Mouse (Mus musculus) limb, embryonic 11.5 days (tissue): ENCODE data around the gene Tcl1b1. TPM values are rescaled to one million over a fixed set of nuclear protein-coding genes. Genes with fewer than 3 reads are reported as not detected.
"Not testable (repeated sequence)": the region's sequence is repeated elsewhere in the genome, so short reads cannot be mapped to it uniquely, and the experiment has no call there.

Source experiments
- ATAC-seq: fragments of 200-750 bp; cut with Nextera tagmentation; 2 replicates; pipeline ENCODE4 v1.8.0; 2017; ENCODE audit warnings: low read depth; ENCODE audit not compliant: insufficient number of reproducible peaks, low FRiP score, low TSS enrichment
- DNase-seq: peaks from one replicate; pipeline ENCODE4 v3.0.0-alpha.2; 2015; ENCODE audit warnings: low spot score
- H3K27ac ChIP-seq: fragments of 300-500 bp; sonication (generic); replicated peaks from 2 replicates; pipeline ENCODE4 v1.5.1; 2014; ENCODE audit warnings: low read depth, mild to moderate bottlenecking, low read length
- H3K27me3 ChIP-seq: fragments of 300-500 bp; sonication (generic); 2 replicates; pipeline ENCODE4 v1.6.1; 2014; ENCODE audit warnings: mild to moderate bottlenecking, low read length, mixed read lengths; ENCODE audit not compliant: control insufficient read depth, insufficient read depth
- H3K36me3 ChIP-seq: fragments of 300-500 bp; sonication (generic); 2 replicates; pipeline ENCODE4 v1.6.1; 2014; ENCODE audit warnings: mild to moderate bottlenecking, low read length, moderate library complexity, mixed read lengths; ENCODE audit not compliant: control insufficient read depth, insufficient read depth
- H3K4me1 ChIP-seq: fragments of 300-500 bp; sonication (generic); 2 replicates; pipeline ENCODE4 v1.6.1; 2014; ENCODE audit warnings: low read length, mixed read lengths; ENCODE audit not compliant: control insufficient read depth, insufficient read depth
- H3K4me2 ChIP-seq: fragments of 300-500 bp; sonication (generic); 2 replicates; pipeline ENCODE4 v1.6.1; 2014; ENCODE audit warnings: low read depth, mild to moderate bottlenecking, moderate library complexity; ENCODE audit not compliant: severe bottlenecking
- H3K4me3 ChIP-seq: fragments of 300-500 bp; sonication (generic); 2 replicates; pipeline ENCODE4 v1.5.1; 2014; ENCODE audit warnings: low read depth, low read length
- H3K9ac ChIP-seq: fragments of 300-500 bp; sonication (generic); 2 replicates; pipeline ENCODE4 v1.6.1; 2014; ENCODE audit warnings: mild to moderate bottlenecking, low read length
- H3K9me3 ChIP-seq: fragments of 300-500 bp; sonication (generic); 2 replicates; pipeline ENCODE4 v1.6.1; 2016; ENCODE audit warnings: low read length; ENCODE audit not compliant: control insufficient read depth
- WGBS: fragments of 180-500 bp; shearing (Covaris S2); extraction: QIAGEN DNeasy Blood & Tissue Kit; methylation state at CpG from one replicate; pipeline ENCODE4 v1.1.7; 2014; 5-methylcytosine and 5-hydroxymethylcytosine counted together
- polyA plus RNA-seq: library from polyadenylated mRNA; unstranded; fragments of >200 nt; fragmentation: Nextera tagmentation; extraction: Ambion mirVana; gene quantifications from 2 replicates; pipeline ENCODE4 v1.2.1, GENCODE M21; 2014

Gene Tcl1b1
- polyA plus RNA-seq, 1 experiment from 2014 or later: not detected

DNA sequence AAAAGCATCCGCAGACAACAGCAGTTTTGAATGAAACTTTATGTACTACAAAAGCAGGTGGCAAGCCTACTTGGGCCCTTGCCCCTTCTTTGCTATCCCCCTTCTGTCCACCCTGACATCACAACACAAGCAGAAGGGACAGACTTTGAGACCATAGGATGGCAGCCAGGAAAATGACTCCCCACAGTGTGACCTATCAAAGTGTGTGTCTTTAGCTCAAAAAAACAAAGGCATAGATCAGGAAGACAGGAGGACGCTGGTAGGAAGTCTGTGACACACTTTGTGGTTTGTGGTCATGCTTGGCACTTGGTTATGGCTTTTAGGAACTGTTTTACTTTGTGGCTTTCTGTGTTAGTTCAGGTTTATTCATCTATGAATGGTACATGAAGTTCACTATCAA is 25.3 kb upstream of the Tcl1b1 start:
- not testable (repeated sequence) for H3K36me3 ChIP-seq, H3K4me1 ChIP-seq, H3K9ac ChIP-seq, H3K4me2 ChIP-seq, H3K9me3 ChIP-seq, H3K27me3 ChIP-seq, DNase-seq, H3K4me3 ChIP-seq, H3K27ac ChIP-seq, ATAC-seq
- 63% methylated on average over 2 of the region's 2 CpGs for WGBS

GRCm38 (mm10) chr12:105134826-105135225 is 24.7 kb upstream of the Tcl1b1 start:
- not testable (repeated sequence) for H3K27me3 ChIP-seq, H3K4me1 ChIP-seq, H3K4me2 ChIP-seq, H3K9me3 ChIP-seq, DNase-seq, ATAC-seq, H3K36me3 ChIP-seq, H3K27ac ChIP-seq, H3K4me3 ChIP-seq, H3K9ac ChIP-seq
- 80% methylated on average over 4 of the region's 4 CpGs for WGBS

DNA sequence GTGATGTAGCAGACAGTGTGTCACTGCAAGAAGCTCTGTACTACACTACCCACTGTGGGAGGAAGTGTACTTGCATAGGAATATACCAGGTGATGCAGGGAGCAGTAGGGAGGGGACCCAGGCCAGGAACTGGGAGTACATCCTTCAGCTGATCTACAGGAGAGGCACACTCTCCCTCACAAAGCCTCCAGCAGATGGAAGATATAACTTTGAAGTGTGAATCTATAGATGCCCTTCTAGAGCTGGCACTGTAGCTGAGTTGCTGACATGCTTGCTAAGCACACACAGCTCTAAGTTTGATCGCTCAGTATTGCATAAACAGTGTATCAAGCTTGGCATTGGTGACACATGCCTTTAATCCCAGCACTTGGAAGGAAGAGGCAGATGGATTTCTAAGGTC is 21.8 kb upstream of the Tcl1b1 start:
- WGBS: 79% methylated on average over 1 of the region's 1 CpGs
- not testable (repeated sequence) for H3K27me3 ChIP-seq, H3K36me3 ChIP-seq, H3K9ac ChIP-seq, H3K27ac ChIP-seq, H3K4me3 ChIP-seq, H3K4me2 ChIP-seq, DNase-seq, ATAC-seq, H3K4me1 ChIP-seq, H3K9me3 ChIP-seq

- 90% methylated on average over 3 of the region's 3 CpGs for WGBS
- no peak overlapping the region for H3K27ac ChIP-seq
- H3K9me3 ChIP-seq: no peaks in the 10 kb centered on the region
- H3K36me3 ChIP-seq: no peaks in the 10 kb centered on the region
- ATAC-seq (no peak), DNase-seq (no peak)
- H3K4me3 ChIP-seq: no peak overlapping the region
- H3K9ac ChIP-seq: no peak overlapping the region
- H3K27me3 ChIP-seq: no peaks in the 10 kb centered on the region
- H3K4me1 ChIP-seq: no peaks in the 10 kb centered on the region
- H3K4me2 ChIP-seq: no peak overlapping the region
These were observed 16.4 kb upstream of the Tcl1b1 start for GRCm38 (mm10) chr12:105143096-105143495.

DNA sequence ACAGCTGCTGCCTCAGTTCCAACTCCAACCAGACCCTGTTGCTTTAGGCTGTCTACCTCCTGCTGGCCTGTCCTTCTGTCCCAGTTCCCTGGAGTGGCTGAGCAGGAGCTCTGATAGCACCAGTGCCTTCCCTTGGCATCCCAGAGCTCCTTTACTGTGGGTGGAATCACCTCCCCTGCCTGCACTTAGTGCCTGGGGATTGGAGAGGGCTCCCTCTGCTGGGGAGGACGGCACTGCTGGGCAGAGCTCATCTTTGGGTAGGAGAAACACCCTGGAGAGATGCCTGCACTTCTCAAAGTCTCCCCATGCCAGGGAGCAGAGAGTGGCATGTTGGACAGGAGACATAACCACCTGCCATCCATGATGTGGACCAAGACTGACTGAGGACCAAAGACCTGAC is 14.6 kb upstream of the Tcl1b1 start:
- not testable (repeated sequence) for ATAC-seq, DNase-seq
- 20% methylated on average over 1 of the region's 1 CpGs for WGBS

DNA sequence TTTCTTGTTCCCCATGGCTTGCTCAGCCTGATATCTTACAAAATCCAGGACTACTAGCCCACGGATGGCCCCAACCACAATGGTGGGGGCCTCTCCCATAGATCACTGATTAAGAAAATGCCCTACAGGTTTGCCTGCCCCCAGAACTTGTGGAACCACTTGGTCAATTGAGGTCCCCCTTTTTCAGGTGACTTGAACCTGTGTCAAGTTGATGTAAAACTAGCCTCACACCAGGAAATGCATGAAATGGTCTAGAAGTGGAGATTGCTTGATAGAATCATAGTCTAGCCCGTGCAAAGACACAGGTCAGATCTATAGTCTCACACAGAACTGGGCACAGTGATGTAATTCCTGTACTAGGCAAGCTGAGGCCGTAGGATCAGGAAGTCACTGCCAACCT is 13.8 kb upstream of the Tcl1b1 start, which contains the start of gene Tcl1b2:
Gene Tcl1b2 (plus strand): TSS at position 301 of the 400 bp plus-strand sequence.
- H3K4me1 ChIP-seq: no peaks in the 10 kb centered on the region
- H3K27ac ChIP-seq: no peak within 1 kb of the TSS
- no peak within 1 kb of the TSS for H3K4me3 ChIP-seq
- no peak within 1 kb of the TSS for H3K4me2 ChIP-seq
- no peak within 1 kb of the TSS for H3K9ac ChIP-seq
- 80% methylated on average over 3 of the region's 3 CpGs for WGBS
- no peaks in the 10 kb centered on the region for H3K36me3 ChIP-seq
- H3K27me3 ChIP-seq: no peaks in the 10 kb centered on the region
- ATAC-seq: no peak
- H3K9me3 ChIP-seq: no peaks in the 10 kb centered on the region
- no peak for DNase-seq

More for the DNA sequence above, 14.6 kb upstream of the Tcl1b1 start:
- not testable (repeated sequence) for H3K4me3 ChIP-seq, H3K9me3 ChIP-seq, H3K27ac ChIP-seq, H3K4me1 ChIP-seq, H3K27me3 ChIP-seq, H3K4me2 ChIP-seq, H3K9ac ChIP-seq, H3K36me3 ChIP-seq

DNA sequence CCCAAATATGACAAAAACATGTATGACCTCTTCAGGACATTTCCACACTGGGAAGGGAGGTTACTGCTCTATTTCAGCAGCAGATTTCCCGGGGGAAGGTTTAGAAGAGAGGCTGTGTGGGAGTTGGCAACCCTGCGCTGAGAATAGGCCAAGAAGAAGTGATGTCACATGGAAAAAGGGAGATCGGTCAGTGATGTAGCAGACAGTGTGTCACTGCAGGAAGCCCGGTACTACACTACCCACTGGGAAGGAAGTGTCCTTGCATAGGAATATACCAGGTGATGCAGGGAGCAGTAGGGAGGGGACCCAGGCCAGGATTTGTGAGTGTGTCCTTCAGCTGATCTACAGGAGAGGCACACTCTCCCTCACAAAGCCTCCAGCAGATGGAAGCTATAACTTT is 4.2 kb upstream of the Tcl1b1 start:
- not testable (repeated sequence) for H3K4me2 ChIP-seq, H3K36me3 ChIP-seq, H3K4me1 ChIP-seq, H3K9me3 ChIP-seq, H3K4me3 ChIP-seq, DNase-seq, H3K9ac ChIP-seq, H3K27ac ChIP-seq, H3K27me3 ChIP-seq, ATAC-seq
- 83% methylated on average over 4 of the region's 4 CpGs for WGBS

- Histone ChIP-seq H3K4me3 (no peak overlapping the region), H3K27me3 (no peaks in the 10 kb centered on the region), H3K9ac (no peak overlapping the region), H3K36me3 (no peaks in the 10 kb centered on the region), H3K4me1 (no peaks in the 10 kb centered on the region), H3K9me3 (no peaks in the 10 kb centered on the region), H3K4me2 (no peak overlapping the region), H3K27ac (no peak overlapping the region)
- DNase-seq (no peak), ATAC-seq (no peak)
- 85% methylated on average over 6 of the region's 6 CpGs for WGBS
These were observed 648 bp upstream of the Tcl1b1 start for GRCm38 (mm10) chr12:105158842-105159241.

DNA sequence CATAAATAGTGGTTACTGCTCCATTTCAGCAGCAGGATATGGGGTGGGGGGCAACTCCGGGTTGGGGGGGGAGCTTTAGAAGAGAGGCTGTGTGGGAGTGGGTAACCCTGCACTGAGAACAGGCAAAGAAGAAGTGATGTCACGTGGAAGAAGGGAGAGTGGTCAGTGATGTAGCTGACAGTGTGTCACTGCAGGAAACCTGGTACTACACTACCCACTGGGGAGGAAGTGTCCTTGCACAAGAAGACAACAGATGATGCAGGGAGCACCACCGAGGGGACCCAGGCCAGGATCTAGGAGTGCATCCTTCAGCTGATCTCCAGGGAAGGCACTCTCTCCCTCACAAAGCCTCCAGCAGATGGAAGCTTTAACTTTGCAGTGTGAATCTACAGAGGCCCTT is 7.2 kb downstream of the Tcl1b1 start:
- Histone ChIP-seq H3K27ac (no peak overlapping the region), H3K9ac (no peak overlapping the region), H3K27me3 (no peaks in the 10 kb centered on the region), H3K4me2 (no peak overlapping the region), H3K36me3 (no peaks in the 10 kb centered on the region), H3K9me3 (no peaks in the 10 kb centered on the region), H3K4me1 (no peaks in the 10 kb centered on the region), H3K4me3 (no peak overlapping the region)
- DNase-seq (no peak), ATAC-seq (no peak)
- 70% methylated on average over 3 of the region's 3 CpGs for WGBS
